27 mouse cellular contexts compared by ENCODE assay signal in genomic region chr7:25801031-25801430, GRCm38 (mm10). TPM values are rescaled to one million over a fixed set of nuclear protein-coding genes. Genes with fewer than 3 reads are reported as not detected.
"Had no signal": no experiment of that assay in that cellular context is flagged by ENCODE, and none has a peak within 500 bp of the region (broad histone marks: within the 10 kb centered on the region; RNA-seq: fewer than 3 reads in every experiment).

No protein-coding gene starts in this region.

- H3K9me3 ChIP-seq: embryonic facial prominence, embryonic 13.5 days; embryonic facial prominence, embryonic 15.5 days; forebrain, embryonic 13.5 days; forebrain, embryonic 15.5 days had no signal

- DNase-seq: cerebellum, adult 2 months; cerebellum, adult 8-10 months; cerebellum, adult 9-10 months; cerebellum, adult 9-11 months; cerebellum, postnatal 10 days; cerebellum, postnatal 14 days; cerebellum, postnatal 25 days; cerebellum, postnatal 36 days; embryo, embryonic 11 days; forebrain, postnatal 0 days; gastrocnemius, postnatal 10 days; gastrocnemius, postnatal 14 days; gastrocnemius, postnatal 25 days; heart, adult 18-20 months; heart, adult 2 months had no signal

- H3K9ac ChIP-seq: embryonic facial prominence, embryonic 12.5 days; embryonic facial prominence, embryonic 13.5 days; embryonic facial prominence, embryonic 15.5 days; forebrain, embryonic 12.5 days; forebrain, embryonic 13.5 days; forebrain, embryonic 15.5 days; forebrain, postnatal 0 days had no signal

- H3K27me3 ChIP-seq: embryonic facial prominence, embryonic 12.5 days; embryonic facial prominence, embryonic 13.5 days; embryonic facial prominence, embryonic 15.5 days; forebrain, embryonic 12.5 days; forebrain, embryonic 13.5 days; forebrain, embryonic 15.5 days had no signal

- H3K27ac ChIP-seq: embryonic facial prominence, embryonic 12.5 days; forebrain, embryonic 12.5 days; forebrain, embryonic 13.5 days; forebrain, embryonic 15.5 days had no signal

- ATAC-seq: forebrain, embryonic 13.5 days; forebrain, embryonic 14.5 days; forebrain, embryonic 15.5 days; forebrain, embryonic 16.5 days; forebrain, postnatal 0 days had no signal

- H3K4me2 ChIP-seq: embryonic facial prominence, embryonic 12.5 days; embryonic facial prominence, embryonic 13.5 days; embryonic facial prominence, embryonic 15.5 days; forebrain, embryonic 12.5 days; forebrain, embryonic 13.5 days; forebrain, embryonic 15.5 days had no signal

- H3K36me3 ChIP-seq: embryonic facial prominence, embryonic 10.5 days; embryonic facial prominence, embryonic 12.5 days; embryonic facial prominence, embryonic 13.5 days; embryonic facial prominence, embryonic 15.5 days; forebrain, embryonic 10.5 days; forebrain, embryonic 12.5 days; forebrain, embryonic 15.5 days had no signal

- H3K4me3 ChIP-seq: embryonic facial prominence, embryonic 10.5 days; embryonic facial prominence, embryonic 12.5 days; embryonic facial prominence, embryonic 13.5 days; embryonic facial prominence, embryonic 15.5 days; erythroblast, embryonic 14.5 days; forebrain, embryonic 10.5 days; forebrain, embryonic 12.5 days; forebrain, embryonic 13.5 days; forebrain, embryonic 15.5 days; heart, adult 2 months had no signal

RNA-seq across cellular contexts. Expression of gene Cyp2s1, which starts 15.7 kb away (rescaled TPM):
- total RNA-seq: granulocyte monocyte progenitor cell, adult 5-6 weeks had no signal
- polyA plus RNA-seq: erythroblast, embryonic 14.5 days had no signal
